Mouse (Mus musculus) megakaryocyte, adult 5-6 weeks (primary cell): ENCODE results near the gene Xrcc1. TPM values are rescaled to one million over a fixed set of nuclear protein-coding genes. Genes with fewer than 3 reads are reported as not detected.

ENCODE experiments used
- total RNA-seq, 2 experiments: library from RNA; stranded (forward) in 1 of 2; stranded (reverse) in 1 of 2; fragments of 153-499, 151-499 nt in 1 of 2; fragments of 221-1000, 200-1000 nt in 1 of 2; gene quantifications; 2 replicates each; pipeline versions ENCODE4 v1.2.3 to v1.2.4; 2015 to 2017

Gene Xrcc1
- total RNA-seq, 2 experiments from 2014 or later = 18.3 to 25.1 TPM

Other genes with a start within 250 kb of the Xrcc1 start
- gene Zfp61, start 245.1 kb upstream of the Xrcc1 start, total RNA-seq (2015) = 4.2 and 4.9 TPM in 2 replicates
- 10.6 and 12.7 TPM in 2 replicates for gene Zfp61, start 245.1 kb upstream of the Xrcc1 start, total RNA-seq (2017)
- 0.49 and 1.6 TPM in 2 replicates for gene Zfp94, start 229.6 kb upstream of the Xrcc1 start, total RNA-seq (2015)
- gene Zfp94, start 229.6 kb upstream of the Xrcc1 start, total RNA-seq (2017) = 0.94 and 0.95 TPM in 2 replicates
- not detected in 2 replicates for gene Tescl, start 212.4 kb upstream of the Xrcc1 start, total RNA-seq (2015)
- not detected in 2 replicates for gene Tescl, start 212.4 kb upstream of the Xrcc1 start, total RNA-seq (2017)
- gene Lypd5, start 197.1 kb upstream of the Xrcc1 start, total RNA-seq (2015) = not detected in 2 replicates
- not detected in 2 replicates for gene Lypd5, start 197.1 kb upstream of the Xrcc1 start, total RNA-seq (2017)
- gene Kcnn4, start 176.0 kb upstream of the Xrcc1 start, total RNA-seq (2015) = 5.9 and 7.6 TPM in 2 replicates
- gene Kcnn4, start 176.0 kb upstream of the Xrcc1 start, total RNA-seq (2017) = 14.2 and 17.0 TPM in 2 replicates
- gene Smg9, start 146.7 kb upstream of the Xrcc1 start, total RNA-seq (2015) = 21.6 and 22.3 TPM in 2 replicates
- gene Smg9, start 146.7 kb upstream of the Xrcc1 start, total RNA-seq (2017) = 16.7 and 30.3 TPM in 2 replicates
- gene Irgc1, start 94.0 kb upstream of the Xrcc1 start, total RNA-seq (2015) = 0.74 and 1.8 TPM in 2 replicates
- gene Irgc1, start 94.0 kb upstream of the Xrcc1 start, total RNA-seq (2017) = 0.66 and 0.94 TPM in 2 replicates
- gene Plaur, start 83.8 kb upstream of the Xrcc1 start, total RNA-seq (2015) = 100 and 110 TPM in 2 replicates
- 96.3 and 124 TPM in 2 replicates for gene Plaur, start 83.8 kb upstream of the Xrcc1 start, total RNA-seq (2017)
- not detected in 2 replicates for gene Cadm4, start 64.3 kb upstream of the Xrcc1 start, total RNA-seq (2015)
- gene Cadm4, start 64.3 kb upstream of the Xrcc1 start, total RNA-seq (2017) = not detected in 2 replicates
- gene Zfp428, start 39.3 kb upstream of the Xrcc1 start, total RNA-seq (2015) = 0.69 TPM in 1 of 2 replicates, not detected in the other
- gene Zfp428, start 39.3 kb upstream of the Xrcc1 start, total RNA-seq (2017) = 0.40 TPM in 1 of 2 replicates, not detected in the other
- not detected in 2 replicates for gene AC161166.1, start 33.8 kb upstream of the Xrcc1 start, total RNA-seq (2015)
- not detected in 2 replicates for gene AC161166.1, start 33.8 kb upstream of the Xrcc1 start, total RNA-seq (2017)
- 2.4 and 2.7 TPM in 2 replicates for gene Irgq, start 15.6 kb upstream of the Xrcc1 start, total RNA-seq (2015)
- 2.4 and 2.5 TPM in 2 replicates for gene Irgq, start 15.6 kb upstream of the Xrcc1 start, total RNA-seq (2017)
- gene Pinlyp, start 171 bp upstream of the Xrcc1 start, total RNA-seq (2015) = not detected in 2 replicates
- not detected in 2 replicates for gene Pinlyp, start 171 bp upstream of the Xrcc1 start, total RNA-seq (2017)
- 148 and 171 TPM in 2 replicates for gene Ethe1, start 41.3 kb downstream of the Xrcc1 start, total RNA-seq (2015)
- gene Ethe1, start 41.3 kb downstream of the Xrcc1 start, total RNA-seq (2017) = 59.2 and 67.7 TPM in 2 replicates
- 0.16 and 0.27 TPM in 2 replicates for gene Zfp575, start 41.4 kb downstream of the Xrcc1 start, total RNA-seq (2015)
- 0.08 and 0.22 TPM in 2 replicates for gene Zfp575, start 41.4 kb downstream of the Xrcc1 start, total RNA-seq (2017)
- gene Phldb3, start 64.5 kb downstream of the Xrcc1 start, total RNA-seq (2015) = 1.0 and 1.2 TPM in 2 replicates
- gene Phldb3, start 64.5 kb downstream of the Xrcc1 start, total RNA-seq (2017) = 3.7 and 4.0 TPM in 2 replicates
- not detected in 2 replicates for gene Lypd3, start 90.3 kb downstream of the Xrcc1 start, total RNA-seq (2015)
- gene Lypd3, start 90.3 kb downstream of the Xrcc1 start, total RNA-seq (2017) = not detected in 2 replicates
- gene Tex101, start 130.4 kb downstream of the Xrcc1 start, total RNA-seq (2015) = not detected in 2 replicates
- not detected in 2 replicates for gene Tex101, start 130.4 kb downstream of the Xrcc1 start, total RNA-seq (2017)
- gene BC049730, start 163.0 kb downstream of the Xrcc1 start, total RNA-seq (2015) = not detected in 2 replicates
- gene BC049730, start 163.0 kb downstream of the Xrcc1 start, total RNA-seq (2017) = not detected in 2 replicates
- gene Gm4763, start 180.6 kb downstream of the Xrcc1 start, total RNA-seq (2015) = not detected in 2 replicates
- 0.24 TPM in 1 of 2 replicates, not detected in the other for gene Gm4763, start 180.6 kb downstream of the Xrcc1 start, total RNA-seq (2017)
- gene Cd177, start 214.0 kb downstream of the Xrcc1 start, total RNA-seq (2015) = 170 and 199 TPM in 2 replicates
- 392 and 399 TPM in 2 replicates for gene Cd177, start 214.0 kb downstream of the Xrcc1 start, total RNA-seq (2017)
- 44.7 and 45.0 TPM in 2 replicates for gene Ceacam10, start 230.9 kb downstream of the Xrcc1 start, total RNA-seq (2015)
- gene Ceacam10, start 230.9 kb downstream of the Xrcc1 start, total RNA-seq (2017) = 43.5 and 48.5 TPM in 2 replicates